Mouse (Mus musculus): ENCODE results near the gene Kdm6a.

Kdm6a gene

GRCm38 (mm10) chrX:18162192-18162857 lies at the start of gene Kdm6a:
Gene Kdm6a, plus strand, starts transcription at chrX:18162575.
- peak; percentile 99 for DNase-seq (ENCODE audit: low spot score)

- DNase-seq (ENCODE audit: low spot score): no peak
These were observed 16.8 kb upstream of the Kdm6a start, which contains the start of gene Dusp21 for GRCm38 (mm10) chrX:18145557-18145956. Gene Dusp21, plus strand, starts transcription at chrX:18145857.

- no peak for DNase-seq (ENCODE audit: low spot score)
These were observed 1.5 kb upstream of the Kdm6a start for GRCm38 (mm10) chrX:18160734-18161442.

- DNase-seq (ENCODE audit: low spot score): no peak
These were observed 581 bp upstream of the Kdm6a start for GRCm38 (mm10) chrX:18161796-18162191.

GRCm38 (mm10) chrX:18162861-18163731 lies 721 bp downstream of the Kdm6a start:
- DNase-seq (ENCODE audit: low spot score): peak; percentile 54

GRCm38 (mm10) chrX:18163917-18164624 lies 1.7 kb downstream of the Kdm6a start:
- no peak for DNase-seq (ENCODE audit: low spot score)

GRCm38 (mm10) chrX:18165121-18165520 lies 2.7 kb downstream of the Kdm6a start:
- DNase-seq (ENCODE audit: low spot score): no peak

GRCm38 (mm10) chrX:18166961-18167360 lies 4.6 kb downstream of the Kdm6a start:
- no peak for DNase-seq (ENCODE audit: low spot score)

- DNase-seq (ENCODE audit: low spot score): no peak
These were observed 6.6 kb downstream of the Kdm6a start for GRCm38 (mm10) chrX:18168940-18169339.

GRCm38 (mm10) chrX:18174831-18175230 lies 12.5 kb downstream of the Kdm6a start:
- no peak for DNase-seq (ENCODE audit: low spot score)

GRCm38 (mm10) chrX:18177803-18178202 lies 15.4 kb downstream of the Kdm6a start:
- no peak for DNase-seq (ENCODE audit: low spot score)

- DNase-seq (ENCODE audit: low spot score): no peak
These were observed 17.1 kb downstream of the Kdm6a start for GRCm38 (mm10) chrX:18179492-18179891.

- DNase-seq (ENCODE audit: low spot score): no peak
These were observed 24.8 kb downstream of the Kdm6a start for GRCm38 (mm10) chrX:18187203-18187602.

- DNase-seq (ENCODE audit: low spot score): no peak
These were observed 25.9 kb downstream of the Kdm6a start for GRCm38 (mm10) chrX:18188293-18188692.

GRCm38 (mm10) chrX:18239572-18239971 lies 77.2 kb downstream of the Kdm6a start:
- DNase-seq (ENCODE audit: low spot score): no peak

GRCm38 (mm10) chrX:18250621-18251020 lies 88.2 kb downstream of the Kdm6a start:
- DNase-seq (ENCODE audit: low spot score): no peak

GRCm38 (mm10) chrX:18254767-18255166 lies 92.4 kb downstream of the Kdm6a start:
- no peak for DNase-seq (ENCODE audit: low spot score)

- DNase-seq (ENCODE audit: low spot score): no peak
These were observed 95.9 kb downstream of the Kdm6a start for GRCm38 (mm10) chrX:18258238-18258809.

- DNase-seq (ENCODE audit: low spot score): no peak
These were observed 116.2 kb downstream of the Kdm6a start for GRCm38 (mm10) chrX:18278561-18278960.

GRCm38 (mm10) chrX:18280134-18280533 lies 117.8 kb downstream of the Kdm6a start:
- no peak for DNase-seq (ENCODE audit: low spot score)
